Mouse (Mus musculus) liver, embryonic 11.5 days (tissue): ENCODE measurements around the gene Neo1. TPM values are rescaled to one million over a fixed set of nuclear protein-coding genes. Genes with fewer than 3 reads are reported as not detected.

Experiments used
- ATAC-seq: fragments of 200-750 bp; cut with Nextera tagmentation; replicated peaks from 2 replicates; pipeline ENCODE4 v1.8.0; 2017; ENCODE audit warnings: moderate number of reproducible peaks, mild to moderate bottlenecking, moderate TSS enrichment, moderate library complexity; ENCODE audit not compliant: low FRiP score
- DNase-seq: peaks from one replicate; pipeline ENCODE4 v3.0.0-alpha.2; 2017; ENCODE audit warnings: low spot score
- H3K27ac ChIP-seq: fragments of 300-500 bp; sonication (generic); 2 replicates; pipeline ENCODE4 v1.5.1; 2014; ENCODE audit warnings: mild to moderate bottlenecking, low read depth, low read length, control low read depth
- H3K27me3 ChIP-seq: fragments of 300-500 bp; sonication (generic); replicated peaks from 2 replicates; pipeline ENCODE4 v1.6.1; 2014; ENCODE audit warnings: low read length, mixed read lengths; ENCODE audit not compliant: control insufficient read depth, insufficient read depth
- H3K36me3 ChIP-seq: fragments of 300-500 bp; sonication (generic); 2 replicates; pipeline ENCODE4 v1.6.1; 2014; ENCODE audit warnings: mild to moderate bottlenecking, low read length, moderate library complexity, mixed read lengths; ENCODE audit not compliant: control insufficient read depth, insufficient read depth
- H3K4me1 ChIP-seq: fragments of 300-500 bp; sonication (generic); replicated peaks from 2 replicates; pipeline ENCODE4 v1.6.1; 2014; ENCODE audit warnings: low read length, mixed read lengths; ENCODE audit not compliant: control insufficient read depth, insufficient read depth
- H3K4me2 ChIP-seq: fragments of 300-500 bp; sonication (generic); 2 replicates; pipeline ENCODE4 v1.6.1; 2014; ENCODE audit warnings: mild to moderate bottlenecking, control low read depth, moderate library complexity
- H3K4me3 ChIP-seq: fragments of 300-500 bp; sonication (generic); 2 replicates; pipeline ENCODE4 v1.5.1; 2014; ENCODE audit warnings: low read depth, low read length, control low read depth
- H3K9ac ChIP-seq: fragments of 300-500 bp; sonication (generic); 2 replicates; pipeline ENCODE4 v1.6.1; 2014; ENCODE audit warnings: low read depth, low read length, control low read depth
- H3K9me3 ChIP-seq: fragments of 300-500 bp; sonication (generic); 2 replicates; pipeline ENCODE4 v1.6.1; 2016; ENCODE audit warnings: low read length, inconsistent platforms, mixed read lengths; ENCODE audit not compliant: control insufficient read depth
- whole genome bisulfite sequencing: fragments of 180-500 bp; shearing (Covaris S2); extraction: QIAGEN DNeasy Blood & Tissue Kit; methylation state at CpG from one replicate; pipeline ENCODE4 v1.1.7; 2014; 5-methylcytosine and 5-hydroxymethylcytosine counted together
- polyA plus RNA-seq: library from polyadenylated mRNA; unstranded; fragments of >200 nt; fragmentation: Nextera tagmentation; extraction: Ambion mirVana; gene quantifications from 2 replicates; pipeline ENCODE4 v1.2.1, GENCODE M21; 2014

Gene Neo1
- polyA plus RNA-seq, 1 experiment from 2014 or later = 11.5 TPM

DNA sequence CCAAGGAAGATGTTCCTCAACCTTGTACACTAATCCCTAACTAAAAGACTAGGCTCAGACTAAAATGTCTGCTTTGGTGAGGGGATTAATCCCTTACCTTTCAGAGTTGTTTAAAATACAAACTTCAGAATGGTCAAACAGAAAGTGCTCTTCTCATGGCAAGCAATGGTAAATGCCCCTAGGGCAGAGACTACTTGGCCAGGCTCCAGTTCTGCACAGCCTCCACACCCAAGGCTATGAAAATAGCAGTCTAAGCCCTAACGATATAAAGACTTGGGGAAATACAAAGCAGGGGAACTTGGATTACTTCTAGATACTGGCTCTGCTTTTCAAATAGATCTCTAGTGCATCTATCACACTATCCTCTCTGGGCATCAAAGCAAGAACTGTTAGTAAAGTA, 153.6 kb downstream of the Neo1 start:
- 94% methylated on average over 1 of the region's 1 CpGs for WGBS
- no peak for DNase-seq
- H3K4me1 ChIP-seq = no peaks in the 10 kb centered on the region
- H3K9ac ChIP-seq = no peak overlapping the region
- no peaks in the 10 kb centered on the region for H3K9me3 ChIP-seq
- no peak for ATAC-seq
- H3K4me2 ChIP-seq = no peak overlapping the region
- no peaks in the 10 kb centered on the region for H3K36me3 ChIP-seq
- no peak overlapping the region for H3K4me3 ChIP-seq
- no peaks in the 10 kb centered on the region for H3K27me3 ChIP-seq
- no peak overlapping the region for H3K27ac ChIP-seq

DNA sequence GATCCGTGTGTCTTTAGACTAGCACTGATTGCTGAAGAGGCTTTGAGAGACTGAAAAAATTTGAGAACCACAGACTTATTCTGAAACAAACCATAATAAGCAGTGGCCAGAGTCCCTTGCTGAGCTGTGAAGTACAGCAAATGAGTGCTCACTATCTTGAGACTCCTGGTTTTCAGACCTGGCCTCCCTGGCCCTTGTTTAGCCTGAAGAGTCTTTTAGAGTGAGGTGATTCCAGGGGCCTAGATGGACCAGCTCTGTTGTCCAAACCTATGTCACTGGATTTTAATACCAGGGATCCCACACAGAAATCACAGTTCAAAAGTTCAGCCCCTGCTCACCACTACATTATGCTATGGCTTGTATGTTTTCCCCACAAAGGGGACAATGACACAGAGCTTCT, 156.4 kb downstream of the Neo1 start:
- H3K36me3 ChIP-seq = no peaks in the 10 kb centered on the region
- H3K9me3 ChIP-seq = no peaks in the 10 kb centered on the region
- no peak overlapping the region for H3K27ac ChIP-seq
- DNase-seq (no peak), ATAC-seq (no peak)
- no peak overlapping the region for H3K4me3 ChIP-seq
- H3K9ac ChIP-seq = no peak overlapping the region
- no peaks in the 10 kb centered on the region for H3K27me3 ChIP-seq
- H3K4me2 ChIP-seq = no peak overlapping the region
- H3K4me1 ChIP-seq = no peaks in the 10 kb centered on the region
- WGBS = 85% methylated on average over 1 of the region's 1 CpGs

DNA sequence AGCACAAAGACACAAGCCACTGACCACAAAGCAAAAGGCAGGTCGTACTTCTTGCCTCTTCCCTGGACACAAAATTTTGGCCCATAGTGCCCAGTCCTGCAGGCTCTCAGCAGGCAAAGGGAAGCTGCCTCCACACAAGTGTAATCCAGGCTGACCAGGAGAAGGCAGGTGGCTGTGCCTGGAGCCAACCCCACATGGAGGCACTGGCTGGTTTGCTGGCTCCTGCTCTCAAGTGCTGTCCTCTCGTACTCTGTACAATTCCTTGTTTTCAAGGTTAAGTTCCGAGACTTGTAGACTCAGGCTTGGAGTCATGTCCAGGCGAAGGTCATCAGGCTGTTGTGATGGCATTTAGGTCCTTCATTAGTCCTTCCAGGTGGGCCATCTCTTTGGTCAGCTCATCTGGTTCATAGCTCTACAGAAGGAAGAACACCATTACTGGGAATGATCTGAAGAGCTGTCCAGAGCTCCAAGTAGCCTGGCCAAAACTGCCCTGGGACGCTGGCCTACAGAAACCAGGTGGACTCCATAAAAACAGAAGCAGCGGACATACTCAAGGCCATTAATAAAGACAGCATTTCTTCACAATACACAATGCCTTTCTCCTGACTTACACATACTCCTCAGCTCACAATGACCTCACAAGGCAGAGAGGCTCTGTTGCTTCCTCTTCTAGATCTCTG, 159.2 kb downstream of the Neo1 start:
- H3K4me2 ChIP-seq = no peak overlapping the region
- H3K4me3 ChIP-seq = no peak overlapping the region
- H3K27me3 ChIP-seq = no peaks in the 10 kb centered on the region
- H3K9ac ChIP-seq = no peak overlapping the region
- H3K4me1 ChIP-seq = no peaks in the 10 kb centered on the region
- ATAC-seq = no peak
- H3K9me3 ChIP-seq = no peaks in the 10 kb centered on the region
- WGBS = 79% methylated on average over 6 of the region's 6 CpGs
- no peak for DNase-seq
- no peaks in the 10 kb centered on the region for H3K36me3 ChIP-seq
- no peak overlapping the region for H3K27ac ChIP-seq

DNA sequence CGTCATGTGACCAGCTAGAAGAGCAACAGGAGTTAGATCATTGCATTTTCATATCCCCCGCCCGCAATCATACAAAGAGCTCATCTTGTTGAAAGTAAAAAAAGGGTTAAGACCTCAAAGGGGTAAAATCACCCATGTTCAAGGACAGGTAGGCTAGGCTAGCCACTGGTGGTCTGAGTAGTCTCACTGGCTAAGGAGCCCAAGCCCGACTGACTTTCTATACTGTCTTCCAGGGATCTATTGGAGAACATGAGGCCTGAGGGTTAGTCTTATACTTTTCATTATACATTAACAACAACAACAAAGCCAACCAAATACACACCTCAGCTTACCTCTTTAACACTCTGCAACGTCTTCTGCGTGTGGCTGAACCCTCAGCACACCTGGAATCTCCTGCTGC, 160.8 kb downstream of the Neo1 start:
- Histone ChIP-seq H3K9me3 (no peaks in the 10 kb centered on the region), H3K36me3 (no peaks in the 10 kb centered on the region), H3K4me1 (no peaks in the 10 kb centered on the region), H3K4me2 (no peak overlapping the region), H3K27me3 (no peaks in the 10 kb centered on the region), H3K27ac (no peak overlapping the region), H3K9ac (no peak overlapping the region), H3K4me3 (no peak overlapping the region)
- DNase-seq (no peak), ATAC-seq (no peak)
- 90% methylated on average over 6 of the region's 6 CpGs for WGBS

DNA sequence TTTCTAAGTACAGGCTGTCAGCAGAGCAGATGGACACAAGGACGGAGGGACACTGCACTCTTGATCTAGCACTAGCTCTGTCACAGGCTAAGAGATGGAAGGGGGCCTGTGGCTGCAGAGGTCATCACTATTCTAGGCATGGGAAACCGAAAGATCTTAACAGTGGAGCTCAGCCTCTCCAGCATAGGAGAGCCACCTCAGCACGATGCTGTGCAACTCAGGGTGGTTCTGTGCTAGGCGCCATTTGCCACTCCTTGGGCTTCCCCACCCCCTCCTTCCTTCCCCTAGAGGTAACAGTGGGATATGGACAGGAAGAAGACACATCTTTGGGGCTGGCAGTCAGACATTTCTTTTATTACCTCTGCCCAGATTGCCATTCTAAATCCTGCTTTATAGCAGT, 161.9 kb downstream of the Neo1 start:
- DNase-seq (no peak), ATAC-seq (no peak)
- no peaks in the 10 kb centered on the region for H3K36me3 ChIP-seq
- 79% methylated on average over 4 of the region's 4 CpGs for WGBS
- no peak overlapping the region for H3K9ac ChIP-seq
- no peaks in the 10 kb centered on the region for H3K27me3 ChIP-seq
- H3K4me3 ChIP-seq = no peak overlapping the region
- H3K9me3 ChIP-seq = no peaks in the 10 kb centered on the region
- H3K4me1 ChIP-seq = no peaks in the 10 kb centered on the region
- H3K27ac ChIP-seq = no peak overlapping the region
- H3K4me2 ChIP-seq = no peak overlapping the region

DNA sequence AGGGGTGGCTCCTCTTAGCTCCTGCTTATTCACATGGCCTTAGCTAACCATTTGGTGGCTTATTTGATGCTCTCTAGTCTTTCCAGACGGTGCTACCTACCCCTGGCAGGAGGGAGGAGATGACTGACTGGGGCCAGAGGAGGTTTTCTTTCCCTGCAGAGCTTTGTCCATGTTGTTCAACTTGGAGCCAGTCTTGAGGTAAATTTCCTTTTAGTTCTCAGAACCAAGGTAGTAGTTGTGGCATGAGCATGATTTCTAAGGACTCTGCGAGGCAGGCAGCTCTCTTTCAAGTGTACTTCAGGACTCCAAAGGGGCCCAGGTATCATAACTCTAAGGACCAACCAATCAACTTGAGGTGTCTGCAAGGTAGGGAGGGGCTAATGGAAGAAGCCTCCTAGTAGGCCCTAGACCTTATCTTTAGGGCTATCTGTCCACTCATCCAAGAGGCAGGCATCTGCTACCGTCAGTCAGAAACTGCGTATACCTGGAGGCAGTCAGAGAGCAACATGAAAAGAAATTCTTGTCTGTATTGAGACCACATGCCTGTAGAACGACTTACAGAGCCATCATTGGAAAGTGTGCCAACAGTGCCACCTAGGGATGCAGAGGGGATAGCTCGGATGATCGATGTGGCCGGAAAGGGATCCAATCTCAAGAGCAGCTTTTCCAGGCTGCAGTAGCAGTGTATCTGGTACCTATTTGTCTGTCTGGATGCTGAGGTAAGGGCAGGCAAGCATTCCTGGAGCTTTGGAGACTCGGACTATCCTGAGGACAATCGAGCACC, 162.5 kb downstream of the Neo1 start:
- H3K4me1 ChIP-seq = no peaks in the 10 kb centered on the region
- DNase-seq = no peak
- no peak overlapping the region for H3K27ac ChIP-seq
- no peak for ATAC-seq
- no peak overlapping the region for H3K9ac ChIP-seq
- no peaks in the 10 kb centered on the region for H3K36me3 ChIP-seq
- no peaks in the 10 kb centered on the region for H3K9me3 ChIP-seq
- no peak overlapping the region for H3K4me2 ChIP-seq
- 42% methylated on average over 10 of the region's 10 CpGs for WGBS
- no peaks in the 10 kb centered on the region for H3K27me3 ChIP-seq
- H3K4me3 ChIP-seq = no peak overlapping the region

DNA sequence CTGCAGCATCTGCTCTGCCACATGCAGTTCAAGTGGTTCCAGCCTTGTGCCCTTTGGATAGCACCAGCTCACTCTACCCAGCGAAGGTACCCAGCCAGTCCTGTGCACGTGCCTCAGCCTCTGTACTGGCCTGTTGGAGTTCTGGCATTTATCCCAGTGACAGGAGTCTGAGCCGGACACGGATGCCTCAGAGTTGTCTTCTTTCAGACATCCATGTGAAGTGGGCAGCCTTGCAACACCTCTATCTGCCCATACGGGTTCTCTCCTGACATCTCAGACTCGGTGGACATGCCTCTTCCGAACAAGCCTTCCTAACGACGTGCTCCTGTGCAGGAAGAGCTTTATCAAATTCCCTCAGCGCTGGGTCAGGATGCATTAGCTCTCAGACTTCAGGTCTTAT, 165.1 kb downstream of the Neo1 start:
- Histone ChIP-seq H3K27ac (no peak overlapping the region), H3K9ac (no peak overlapping the region), H3K4me1 (no peaks in the 10 kb centered on the region), H3K36me3 (no peaks in the 10 kb centered on the region), H3K4me3 (no peak overlapping the region), H3K4me2 (no peak overlapping the region), H3K27me3 (no peaks in the 10 kb centered on the region), H3K9me3 (no peaks in the 10 kb centered on the region)
- 51% methylated on average over 10 of the region's 10 CpGs for WGBS
- DNase-seq (no peak), ATAC-seq (no peak)

DNA sequence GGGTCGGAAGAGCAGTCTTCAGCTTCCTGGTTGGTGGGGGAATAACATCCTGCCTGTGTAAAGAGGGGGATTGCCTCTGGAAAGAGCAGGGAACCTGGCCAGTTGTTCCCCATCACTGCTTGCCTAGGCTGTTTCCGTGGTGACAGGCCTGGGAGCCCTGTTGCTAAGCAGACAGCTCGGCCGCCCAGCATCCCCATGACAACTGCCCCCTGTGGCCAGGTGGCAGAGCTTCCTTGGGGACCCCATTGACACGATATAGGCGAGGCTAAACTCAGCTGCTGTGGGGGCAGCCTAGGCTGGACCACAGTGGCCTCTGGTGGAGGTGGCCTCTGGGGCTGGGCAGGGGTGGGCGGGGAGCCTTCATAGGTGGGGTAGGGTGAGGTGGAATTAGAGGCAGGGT, 172.4 kb downstream of the Neo1 start:
- no peak overlapping the region for H3K27ac ChIP-seq
- H3K27me3 ChIP-seq = peaks cover 16% of the 10 kb centered on the region
- WGBS = 49% methylated on average over 7 of the region's 7 CpGs
- H3K4me3 ChIP-seq = no peak overlapping the region
- H3K4me1 ChIP-seq = no peaks in the 10 kb centered on the region
- no peaks in the 10 kb centered on the region for H3K36me3 ChIP-seq
- H3K9me3 ChIP-seq = no peaks in the 10 kb centered on the region
- H3K9ac ChIP-seq = no peak overlapping the region
- DNase-seq = no peak
- ATAC-seq = no peak
- H3K4me2 ChIP-seq = no peak overlapping the region

DNA sequence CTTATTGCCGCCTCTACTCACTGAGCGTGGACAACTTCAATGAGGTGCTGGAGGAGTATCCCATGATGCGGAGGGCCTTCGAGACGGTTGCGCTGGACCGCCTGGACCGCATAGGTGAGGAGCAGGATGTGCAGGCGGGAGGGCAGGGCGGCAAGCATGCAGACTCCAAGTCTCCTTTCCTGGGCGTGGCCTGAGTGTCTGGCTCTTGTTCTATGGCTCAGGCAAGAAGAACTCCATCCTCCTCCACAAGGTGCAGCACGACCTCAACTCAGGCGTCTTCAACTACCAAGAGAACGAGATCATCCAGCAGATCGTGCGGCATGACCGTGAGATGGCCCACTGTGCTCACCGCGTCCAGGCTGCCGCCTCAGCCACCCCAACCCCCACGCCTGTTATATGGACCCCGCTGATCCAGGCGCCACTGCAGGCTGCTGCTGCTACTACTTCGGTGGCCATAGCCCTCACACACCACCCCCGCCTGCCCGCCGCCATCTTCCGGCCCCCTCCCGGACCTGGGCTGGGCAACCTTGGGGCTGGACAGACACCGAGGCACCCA, 177.1 kb downstream of the Neo1 start:
- no peak for ATAC-seq
- no peak overlapping the region for H3K27ac ChIP-seq
- WGBS = 23% methylated on average over 30 of the region's 30 CpGs
- no peaks in the 10 kb centered on the region for H3K9me3 ChIP-seq
- H3K27me3 ChIP-seq = peaks cover 16% of the 10 kb centered on the region
- H3K36me3 ChIP-seq = no peaks in the 10 kb centered on the region
- no peaks in the 10 kb centered on the region for H3K4me1 ChIP-seq
- DNase-seq = no peak
- H3K4me2 ChIP-seq = peak overlapping the region; percentile 44
- H3K9ac ChIP-seq = no peak overlapping the region
- H3K4me3 ChIP-seq = 0 out of 2 replicates have a peak overlapping the region, but pooled peaks have one; percentile 21
